Mouse (Mus musculus): Measurements from ENCODE around the gene Ets1. TPM values are rescaled to one million over a fixed set of nuclear protein-coding genes. Genes with fewer than 3 reads are reported as not detected.

The Ets1 gene
- polyA plus RNA-seq, 1 experiment from 2014 or later = 9.9 TPM

- H3K4me2 ChIP-seq (replicated peaks; ENCODE audit: low read depth) = no peak overlapping the region
- H3K9me3 ChIP-seq (ENCODE audit: control insufficient read depth, low read length) = no peaks in the 10 kb centered on the region
- H3K9ac ChIP-seq (ENCODE audit: low read length) = no peak overlapping the region
- H3K27ac ChIP-seq (replicated peaks) = no peak overlapping the region
- no peaks in the 10 kb centered on the region for H3K36me3 ChIP-seq (ENCODE audit: control insufficient read depth, insufficient read depth, low read length)
- H3K4me1 ChIP-seq (replicated peaks; ENCODE audit: control insufficient read depth, insufficient read depth) = no peaks in the 10 kb centered on the region
- DNase-seq (ENCODE audit: low spot score) (no peak), ATAC-seq (ENCODE audit: low FRiP score, low TSS enrichment) (no peak)
- no peak for TF ChIP-seq CTCF (IDR thresholded peaks at IDR 0.05; ENCODE audit: low read depth)
- no peaks in the 10 kb centered on the region for H3K27me3 ChIP-seq (ENCODE audit: control insufficient read depth, insufficient read depth, low read length)
- H3K4me3 ChIP-seq (ENCODE audit: low read depth, low read length) = no peak overlapping the region
- WGBS = 76% methylated on average over 2 of the region's 2 CpGs
These were observed 65.9 kb downstream of the Ets1 start for GRCm38 (mm10) chr9:32701998-32702305.

DNA sequence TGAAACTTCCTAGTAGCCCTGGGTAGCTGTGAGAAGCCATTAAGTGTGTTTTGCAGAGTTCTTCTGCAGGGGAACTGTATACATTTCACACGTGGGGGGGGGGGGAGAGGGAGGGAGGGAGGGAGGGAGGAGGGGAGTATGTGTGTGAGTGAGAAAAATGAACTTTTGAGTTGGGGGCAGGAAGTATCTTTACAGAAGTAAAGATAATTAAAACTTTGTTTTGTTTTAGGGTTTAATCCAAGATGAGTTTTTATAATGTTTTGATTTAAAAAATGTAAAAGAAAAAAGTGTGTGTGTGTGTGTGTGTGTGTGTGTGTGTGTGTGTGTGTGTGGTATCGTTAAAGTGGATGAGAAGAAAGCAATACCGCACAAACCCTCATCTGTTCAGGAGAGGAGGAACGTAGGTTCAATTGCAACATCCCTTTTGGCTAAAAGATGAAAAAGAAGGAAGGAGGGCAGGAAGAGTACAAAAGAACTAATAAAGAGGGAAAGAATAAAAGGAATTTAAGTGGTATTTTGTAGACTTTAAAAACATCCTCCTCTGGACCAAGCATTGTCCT is 66.9 kb downstream of the Ets1 start:
- Histone ChIP-seq H3K4me2 (replicated peaks; ENCODE audit: low read depth) (no peak overlapping the region), H3K27ac (replicated peaks) (no peak overlapping the region), H3K9ac (ENCODE audit: low read length) (no peak overlapping the region), H3K36me3 (ENCODE audit: control insufficient read depth, insufficient read depth, low read length) (no peaks in the 10 kb centered on the region), H3K27me3 (ENCODE audit: control insufficient read depth, insufficient read depth, low read length) (no peaks in the 10 kb centered on the region), H3K4me3 (ENCODE audit: low read depth, low read length) (no peak overlapping the region), H3K4me1 (replicated peaks; ENCODE audit: control insufficient read depth, insufficient read depth) (no peaks in the 10 kb centered on the region), H3K9me3 (ENCODE audit: control insufficient read depth, low read length) (no peaks in the 10 kb centered on the region)
- 45% methylated on average over 4 of the region's 4 CpGs for WGBS
- no peak for TF ChIP-seq EP300 (optimal IDR thresholded peaks at IDR 0.05)
- TF ChIP-seq CTCF (IDR thresholded peaks at IDR 0.05; ENCODE audit: low read depth) = no peak
- ATAC-seq (ENCODE audit: low FRiP score, low TSS enrichment) (no peak), DNase-seq (ENCODE audit: low spot score) (no peak)

DNA sequence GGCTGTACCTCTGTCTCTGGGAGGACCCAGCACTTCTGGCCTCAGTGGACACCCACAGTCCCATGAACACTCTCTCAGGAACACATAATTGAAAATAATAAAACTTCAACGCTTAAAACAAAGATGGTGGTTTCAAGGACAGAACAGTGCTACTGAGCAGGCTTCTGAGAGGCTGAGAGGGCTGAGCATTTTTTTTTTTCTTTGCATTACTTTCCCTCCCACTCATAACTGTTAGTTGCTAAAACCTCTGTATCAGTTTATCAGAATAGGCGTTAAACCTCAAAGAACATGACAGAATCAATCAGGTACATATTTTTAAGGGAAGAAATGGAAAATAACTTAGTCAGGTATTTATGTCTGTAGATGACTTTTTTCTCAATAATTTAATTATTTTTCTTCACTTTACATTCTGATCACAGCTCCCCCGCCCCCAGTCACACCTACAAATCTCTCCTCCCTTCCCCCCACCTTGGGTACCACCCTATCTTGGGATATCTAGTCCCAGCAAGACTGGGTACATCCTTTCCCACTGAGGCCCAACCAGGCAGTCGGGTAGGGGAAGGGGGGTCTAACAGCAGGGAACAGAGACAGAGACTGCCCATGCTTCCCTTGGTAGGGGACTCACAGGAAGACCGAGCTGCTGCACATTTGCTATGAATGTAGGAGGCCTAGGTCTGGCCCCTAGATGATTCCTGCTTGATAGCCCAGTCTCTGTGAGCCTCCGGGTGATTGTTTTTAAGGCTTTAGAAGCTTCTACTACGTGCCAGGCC is 68.1 kb downstream of the Ets1 start:
- Histone ChIP-seq H3K9me3 (ENCODE audit: control insufficient read depth, low read length) (no peaks in the 10 kb centered on the region), H3K36me3 (ENCODE audit: control insufficient read depth, insufficient read depth, low read length) (no peaks in the 10 kb centered on the region), H3K4me2 (replicated peaks; ENCODE audit: low read depth) (no peak overlapping the region), H3K4me3 (ENCODE audit: low read depth, low read length) (no peak overlapping the region), H3K4me1 (replicated peaks; ENCODE audit: control insufficient read depth, insufficient read depth) (no peaks in the 10 kb centered on the region), H3K9ac (ENCODE audit: low read length) (no peak overlapping the region), H3K27me3 (ENCODE audit: control insufficient read depth, insufficient read depth, low read length) (no peaks in the 10 kb centered on the region), H3K27ac (replicated peaks) (no peak overlapping the region)
- DNase-seq (ENCODE audit: low spot score) (no peak), ATAC-seq (ENCODE audit: low FRiP score, low TSS enrichment) (no peak)
- 81% methylated on average over 7 of the region's 7 CpGs for WGBS
- TF ChIP-seq EP300 (optimal IDR thresholded peaks at IDR 0.05) (no peak), CTCF (IDR thresholded peaks at IDR 0.05; ENCODE audit: low read depth) (no peak)

DNA sequence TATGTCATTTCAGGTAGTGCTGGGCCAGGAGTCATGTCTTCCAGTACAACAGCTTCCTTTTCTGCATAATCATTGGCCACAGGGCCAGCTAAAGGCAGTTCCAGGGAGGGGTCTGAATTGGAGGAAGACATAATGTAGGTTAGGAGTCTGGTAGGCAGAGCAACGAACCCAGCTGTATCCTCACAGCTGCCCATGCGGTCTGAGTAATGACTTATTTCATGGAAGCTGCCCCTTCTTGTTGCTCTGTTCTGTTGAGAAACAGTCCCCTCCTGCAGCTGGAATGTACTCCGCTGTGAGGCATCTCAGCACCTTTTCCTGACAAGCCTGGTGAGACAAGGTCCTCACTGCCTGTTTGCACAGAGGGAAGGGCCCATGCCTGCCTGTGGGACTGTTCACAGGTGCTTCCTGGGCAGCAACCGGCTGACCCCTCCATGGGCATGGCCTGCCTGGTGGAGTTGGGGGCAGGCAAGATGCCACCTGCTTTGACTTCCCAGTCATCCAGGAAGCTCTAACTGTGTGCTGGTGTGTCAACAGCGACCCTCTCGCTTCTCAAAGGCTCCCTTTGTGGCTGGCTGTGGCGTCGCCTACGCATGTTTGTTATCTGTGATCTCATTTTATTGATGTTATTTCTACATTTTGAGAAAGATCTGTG is 69.9 kb downstream of the Ets1 start:
- Histone ChIP-seq H3K4me2 (replicated peaks; ENCODE audit: low read depth) (no peak overlapping the region), H3K27ac (replicated peaks) (peak overlapping the region; percentile 26; the same call in 1 of the 2 replicates), H3K4me1 (replicated peaks; ENCODE audit: control insufficient read depth, insufficient read depth) (no peaks in the 10 kb centered on the region), H3K36me3 (ENCODE audit: control insufficient read depth, insufficient read depth, low read length) (no peaks in the 10 kb centered on the region), H3K4me3 (ENCODE audit: low read depth, low read length) (no peak overlapping the region), H3K9ac (ENCODE audit: low read length) (no peak overlapping the region), H3K27me3 (ENCODE audit: control insufficient read depth, insufficient read depth, low read length) (no peaks in the 10 kb centered on the region), H3K9me3 (ENCODE audit: control insufficient read depth, low read length) (no peaks in the 10 kb centered on the region)
- TF ChIP-seq CTCF (IDR thresholded peaks at IDR 0.05; ENCODE audit: low read depth) = no peak
- no peak for TF ChIP-seq EP300 (optimal IDR thresholded peaks at IDR 0.05)
- DNase-seq (ENCODE audit: low spot score) (no peak), ATAC-seq (ENCODE audit: low FRiP score, low TSS enrichment) (peak; percentile 56)
- 38% methylated on average over 9 of the region's 9 CpGs for WGBS

DNA sequence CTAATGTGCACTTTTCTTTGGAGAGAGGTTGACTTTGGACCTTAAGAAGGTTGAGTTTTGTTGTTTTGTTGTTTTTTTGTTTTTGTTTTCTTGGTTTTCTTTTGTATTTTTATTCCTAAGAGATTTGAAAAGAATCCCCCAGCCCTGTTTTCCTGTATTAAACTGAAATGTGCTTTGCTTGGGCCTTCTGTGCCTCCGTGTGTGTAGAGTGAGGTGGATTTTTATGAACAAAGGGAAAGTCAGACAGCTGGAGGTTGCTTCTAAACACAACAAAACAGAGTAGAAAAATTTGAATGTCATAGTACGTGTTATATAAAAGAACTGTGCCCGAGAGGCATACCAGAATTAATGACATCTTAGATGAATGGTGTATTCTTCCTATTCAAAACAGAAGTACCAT is 71.4 kb downstream of the Ets1 start:
- Histone ChIP-seq H3K9ac (ENCODE audit: low read length) (no peak overlapping the region), H3K27ac (replicated peaks) (no peak overlapping the region), H3K4me3 (ENCODE audit: low read depth, low read length) (no peak overlapping the region), H3K27me3 (ENCODE audit: control insufficient read depth, insufficient read depth, low read length) (no peaks in the 10 kb centered on the region), H3K4me2 (replicated peaks; ENCODE audit: low read depth) (no peak overlapping the region), H3K9me3 (ENCODE audit: control insufficient read depth, low read length) (no peaks in the 10 kb centered on the region), H3K36me3 (ENCODE audit: control insufficient read depth, insufficient read depth, low read length) (no peaks in the 10 kb centered on the region), H3K4me1 (replicated peaks; ENCODE audit: control insufficient read depth, insufficient read depth) (peaks cover 3% of the 10 kb centered on the region; the same call in 1 of the 2 replicates)
- ATAC-seq (ENCODE audit: low FRiP score, low TSS enrichment) = no peak
- 78% methylated on average over 3 of the region's 3 CpGs for WGBS
- TF ChIP-seq EP300 (optimal IDR thresholded peaks at IDR 0.05) (no peak), CTCF (IDR thresholded peaks at IDR 0.05; ENCODE audit: low read depth) (no peak)
- DNase-seq (ENCODE audit: low spot score) = no peak

DNA sequence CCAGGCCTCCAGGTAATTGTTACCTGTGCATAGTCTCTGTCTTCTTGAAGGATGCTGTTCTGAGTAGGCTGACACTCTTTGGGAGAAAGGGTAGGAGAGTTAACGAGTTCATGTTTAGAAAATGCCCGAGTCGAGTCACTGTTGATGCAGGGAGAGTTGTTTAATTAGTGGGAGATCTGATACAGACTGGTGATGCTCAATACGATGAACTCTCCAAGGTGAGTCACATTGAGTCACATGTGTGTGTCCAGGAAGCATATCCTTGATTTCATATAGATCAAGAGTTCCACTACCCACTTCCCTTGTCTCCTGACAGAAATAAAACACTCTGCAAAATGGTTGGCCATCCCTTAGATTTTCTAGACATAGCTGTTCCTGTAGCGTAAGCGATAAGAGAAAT is 72.5 kb downstream of the Ets1 start:
- Histone ChIP-seq H3K4me2 (replicated peaks; ENCODE audit: low read depth) (no peak overlapping the region), H3K4me1 (replicated peaks; ENCODE audit: control insufficient read depth, insufficient read depth) (peaks cover 3% of the 10 kb centered on the region; the same call in 1 of the 2 replicates), H3K9ac (ENCODE audit: low read length) (no peak overlapping the region), H3K27ac (replicated peaks) (no peak overlapping the region), H3K4me3 (ENCODE audit: low read depth, low read length) (no peak overlapping the region), H3K36me3 (ENCODE audit: control insufficient read depth, insufficient read depth, low read length) (no peaks in the 10 kb centered on the region), H3K9me3 (ENCODE audit: control insufficient read depth, low read length) (no peaks in the 10 kb centered on the region), H3K27me3 (ENCODE audit: control insufficient read depth, insufficient read depth, low read length) (no peaks in the 10 kb centered on the region)
- TF ChIP-seq EP300 (optimal IDR thresholded peaks at IDR 0.05) = no peak
- TF ChIP-seq CTCF (IDR thresholded peaks at IDR 0.05; ENCODE audit: low read depth) = no peak
- ATAC-seq (ENCODE audit: low FRiP score, low TSS enrichment) = no peak
- no peak for DNase-seq (ENCODE audit: low spot score)
- 61% methylated on average over 6 of the region's 6 CpGs for WGBS

Data from stomach, postnatal 0 days (tissue).